Comparison of ENCODE assay signal across 18 mouse cellular contexts in genomic region chr14:30242166-30242817, GRCm38 (mm10).
A peak's percentile ranks its signal among the peaks of the same experiment; 100 is the strongest.
DNase-seq lines count a peak whose midpoint lies in the region; ATAC-seq and TF ChIP-seq lines count a peak whose summit lies in the region.
"Had no signal": no experiment of that assay in that cellular context is flagged by ENCODE, and none has a peak within 500 bp of the region (broad histone marks: within the 10 kb centered on the region; RNA-seq: fewer than 3 reads in every experiment).

No protein-coding gene starts in this region.

- no peaks in the 10 kb centered on the region for H3K27me3 ChIP-seq in stomach, embryonic 15.5 days (replicated peaks)
- H3K27me3 ChIP-seq in stomach, postnatal 0 days (ENCODE audit: control insufficient read depth, insufficient read depth, low read length) = no peaks in the 10 kb centered on the region
- no peaks in the 10 kb centered on the region for H3K27me3 ChIP-seq in erythroblast, embryonic 14.5 days (ENCODE audit: control insufficient read depth)
- no peaks in the 10 kb centered on the region for H3K27me3 ChIP-seq in liver, embryonic 14.5 days (ENCODE audit: control insufficient read depth, insufficient read depth, low read length)
- H3K27me3 ChIP-seq: hindbrain, embryonic 13.5 days; limb, embryonic 15.5 days; midbrain, embryonic 15.5 days had no signal

- ATAC-seq in stomach, embryonic 15.5 days (ENCODE audit: insufficient read depth, low FRiP score, low read depth) = peak; percentile 88; the same call in 1 of the 2 replicates
- ATAC-seq in stomach, postnatal 0 days (ENCODE audit: low FRiP score, low TSS enrichment) = no peak
- ATAC-seq in liver, embryonic 14.5 days (ENCODE audit: insufficient read depth) = peak; percentile 97
- ATAC-seq in inflammation-experienced regulatory T-cells, adult 6 months = no peak
- ATAC-seq: lung, postnatal 0 days; midbrain, embryonic 15.5 days had no signal

- DNase-seq in stomach, postnatal 0 days (ENCODE audit: low spot score) = no peak
- peak; percentile 78 to 86 (median 82) for DNase-seq in liver, embryonic 14.5 days (ENCODE audit: low read depth in 3 of 3, low spot score in 3 of 3)
- no peak for DNase-seq in lung, postnatal 4 days
- no peak for DNase-seq in ovary, postnatal 14 days (ENCODE audit: low spot score)
- DNase-seq: adrenal gland, adult 2 months; cerebellum, adult 18-20 months; embryo, embryonic 11 days; gastrocnemius, postnatal 14 days; thymus, postnatal 14 days had no signal

- no peak overlapping the region for H3K4me3 ChIP-seq in stomach, embryonic 15.5 days (replicated peaks)
- H3K4me3 ChIP-seq in stomach, postnatal 0 days (ENCODE audit: low read depth, low read length) = no peak overlapping the region
- peak overlapping the region; percentile 39 for H3K4me3 ChIP-seq in erythroblast, embryonic 14.5 days (replicated peaks)
- H3K4me3 ChIP-seq in liver, embryonic 14.5 days (ENCODE audit: insufficient read depth in 1 of 2, low read depth in 2 of 2, low read length in 2 of 2) = no peak overlapping the region
- H3K4me3 ChIP-seq: hindbrain, embryonic 13.5 days; limb, embryonic 15.5 days; megakaryocyte, embryonic 14.5 days; midbrain, embryonic 15.5 days; myocyte had no signal

- H3K4me1 ChIP-seq in stomach, embryonic 15.5 days = no peaks in the 10 kb centered on the region
- H3K4me1 ChIP-seq in stomach, postnatal 0 days (replicated peaks; ENCODE audit: control insufficient read depth, insufficient read depth) = no peaks in the 10 kb centered on the region
- peaks cover 61% of the 10 kb centered on the region for H3K4me1 ChIP-seq in erythroblast, embryonic 14.5 days (ENCODE audit: control insufficient read depth)
- peaks cover 27 to 41% of the 10 kb centered on the region in 2 experiments for H3K4me1 ChIP-seq in liver, embryonic 14.5 days (replicated peaks; ENCODE audit: control insufficient read depth in 2 of 2, insufficient read depth in 2 of 2, low read length in 1 of 2)
- H3K4me1 ChIP-seq: hindbrain, embryonic 13.5 days; limb, embryonic 15.5 days; midbrain, embryonic 15.5 days had no signal

- no peak overlapping the region for H3K27ac ChIP-seq in stomach, embryonic 15.5 days
- H3K27ac ChIP-seq in stomach, postnatal 0 days (replicated peaks) = no peak overlapping the region
- peak overlapping the region; percentile 94 for H3K27ac ChIP-seq in liver, embryonic 14.5 days
- H3K27ac ChIP-seq: hindbrain, embryonic 13.5 days; limb, embryonic 15.5 days; midbrain, embryonic 15.5 days had no signal

- 83% methylated on average over 13 of the region's 13 CpGs for WGBS in stomach, embryonic 15.5 days
- 81% methylated on average over 13 of the region's 13 CpGs for WGBS in stomach, postnatal 0 days
- WGBS in liver, embryonic 14.5 days (ENCODE audit: insufficient replicate concordance) = 34% methylated on average over 13 of the region's 13 CpGs

- no peaks in the 10 kb centered on the region for H3K36me3 ChIP-seq in stomach, embryonic 15.5 days
- no peaks in the 10 kb centered on the region for H3K36me3 ChIP-seq in stomach, postnatal 0 days (ENCODE audit: control insufficient read depth, insufficient read depth, low read length)
- no peaks in the 10 kb centered on the region for H3K36me3 ChIP-seq in erythroblast, embryonic 14.5 days (ENCODE audit: control insufficient read depth)
- no peaks in the 10 kb centered on the region for H3K36me3 ChIP-seq in liver, embryonic 14.5 days (replicated peaks; ENCODE audit: control insufficient read depth, insufficient read depth, low read depth)
- H3K36me3 ChIP-seq: hindbrain, embryonic 13.5 days; limb, embryonic 15.5 days; midbrain, embryonic 15.5 days had no signal

- no peaks in the 10 kb centered on the region for H3K9me3 ChIP-seq in stomach, embryonic 15.5 days
- H3K9me3 ChIP-seq in stomach, postnatal 0 days (ENCODE audit: control insufficient read depth, low read length) = no peaks in the 10 kb centered on the region
- H3K9me3 ChIP-seq in erythroblast, embryonic 14.5 days (ENCODE audit: control insufficient read depth, low read length) = no peaks in the 10 kb centered on the region
- no peaks in the 10 kb centered on the region for H3K9me3 ChIP-seq in liver, embryonic 14.5 days (ENCODE audit: control insufficient read depth, low read length)
- H3K9me3 ChIP-seq: hindbrain, embryonic 13.5 days; limb, embryonic 15.5 days; midbrain, embryonic 15.5 days had no signal

- no peak for TF ChIP-seq EP300 in stomach, postnatal 0 days (optimal IDR thresholded peaks at IDR 0.05)
- TF ChIP-seq EP300 in liver, embryonic 14.5 days (IDR thresholded peaks at IDR 0.05; ENCODE audit: low read depth) = peak; percentile 76

- H3K4me2 ChIP-seq in stomach, embryonic 15.5 days = no peak overlapping the region
- no peak overlapping the region for H3K4me2 ChIP-seq in stomach, postnatal 0 days (replicated peaks; ENCODE audit: low read depth)
- peak overlapping the region; percentile 59 for H3K4me2 ChIP-seq in liver, embryonic 14.5 days (ENCODE audit: low read depth)
- H3K4me2 ChIP-seq: hindbrain, embryonic 13.5 days; limb, embryonic 15.5 days; midbrain, embryonic 15.5 days had no signal

- no peak for TF ChIP-seq CTCF in stomach, postnatal 0 days (IDR thresholded peaks at IDR 0.05; ENCODE audit: low read depth)
- TF ChIP-seq CTCF in liver, embryonic 14.5 days (IDR thresholded peaks at IDR 0.05; ENCODE audit: low read depth) = peak; percentile 65

- H3K9ac ChIP-seq in stomach, embryonic 15.5 days = no peak overlapping the region
- H3K9ac ChIP-seq in stomach, postnatal 0 days (ENCODE audit: low read length) = no peak overlapping the region
- peak overlapping the region; percentile 58 for H3K9ac ChIP-seq in liver, embryonic 14.5 days (replicated peaks)
- H3K9ac ChIP-seq: hindbrain, embryonic 13.5 days; limb, embryonic 15.5 days; midbrain, embryonic 15.5 days had no signal

Comparison
In these comparisons a context has a peak if more than half of its experiments do, and no peak if none do; other contexts are left out.
1. ATAC-seq: peak in stomach, embryonic 15.5 days (single experiment) and liver, embryonic 14.5 days (single experiment); none in stomach, postnatal 0 days (single experiment) and inflammation-experienced regulatory T-cells, adult 6 months (single experiment).
2. DNase-seq: peak in liver, embryonic 14.5 days (3 of 3); none in stomach, postnatal 0 days (single experiment), lung, postnatal 4 days (0 of 2) and ovary, postnatal 14 days (single experiment).